Comparison of ENCODE assay signal across 10 mouse cellular contexts in genomic region chr13:58840731-58841359, GRCm38 (mm10). TPM values are rescaled to one million over a fixed set of nuclear protein-coding genes. Genes with fewer than 3 reads are reported as not detected.
DNase-seq lines count a peak whose midpoint lies in the region; ATAC-seq lines count a peak whose summit lies in the region.
"Had no signal": no experiment of that assay in that cellular context is flagged by ENCODE, and none has a peak within 500 bp of the region (broad histone marks: within the 10 kb centered on the region; RNA-seq: fewer than 3 reads in every experiment).

No protein-coding gene starts in this region.

- H3K36me3 ChIP-seq in forebrain, embryonic 11.5 days (ENCODE audit: control insufficient read depth, insufficient read depth, low read length), result no peaks in the 10 kb centered on the region
- no peaks in the 10 kb centered on the region for H3K36me3 ChIP-seq in limb, embryonic 15.5 days
- H3K36me3 ChIP-seq in stomach, embryonic 16.5 days (ENCODE audit: control insufficient read depth, insufficient read depth, low read length), result no peaks in the 10 kb centered on the region

- H3K4me1 ChIP-seq in forebrain, embryonic 11.5 days (replicated peaks; ENCODE audit: control insufficient read depth, insufficient read depth, low read length), result 0 out of 2 replicates have a peak, but pooled peaks cover 2% of the 10 kb centered on the region
- H3K4me1 ChIP-seq in limb, embryonic 15.5 days, result peaks cover 6% of the 10 kb centered on the region; the same call in 1 of the 2 replicates
- H3K4me1 ChIP-seq in stomach, embryonic 16.5 days (ENCODE audit: control insufficient read depth, insufficient read depth, low read length), result no peaks in the 10 kb centered on the region

- no peak for ATAC-seq in forebrain, embryonic 11.5 days (replicated peaks; ENCODE audit: low FRiP score)
- 0 out of 2 replicates have a peak, but pooled peaks have one; percentile 35 for ATAC-seq in limb, embryonic 15.5 days (ENCODE audit: insufficient number of reproducible peaks, low FRiP score, low TSS enrichment, low read depth)
- peak; percentile 66; the same call in 1 of the 2 replicates for ATAC-seq in stomach, embryonic 16.5 days (ENCODE audit: insufficient read depth, low FRiP score)

- intact Hi-C loops in heart, postnatal 36 days (cut with DNase I), result no loop called here

- no peak overlapping the region for H3K4me3 ChIP-seq in forebrain, embryonic 11.5 days (ENCODE audit: low read depth, low read length)
- no peak overlapping the region for H3K4me3 ChIP-seq in limb, embryonic 15.5 days
- no peak overlapping the region for H3K4me3 ChIP-seq in stomach, embryonic 16.5 days (replicated peaks; ENCODE audit: low read length)
- H3K4me3 ChIP-seq: erythroblast, embryonic 14.5 days had no signal

- no peaks in the 10 kb centered on the region for H3K27me3 ChIP-seq in forebrain, embryonic 11.5 days (ENCODE audit: control insufficient read depth, insufficient read depth, low read length)
- H3K27me3 ChIP-seq in limb, embryonic 15.5 days, result no peaks in the 10 kb centered on the region
- no peaks in the 10 kb centered on the region for H3K27me3 ChIP-seq in stomach, embryonic 16.5 days (ENCODE audit: control insufficient read depth, insufficient read depth, low read length)

- DNase-seq in layer of hippocampus, adult 8-10 months (ENCODE audit: low spot score in 2 of 2), result peak; percentile 15 to 54
- no peak for DNase-seq in layer of hippocampus, adult 9-10 months (ENCODE audit: low spot score)
- DNase-seq in forebrain, embryonic 11.5 days (ENCODE audit: low spot score), result peak; percentile 56
- DNase-seq in heart, postnatal 36 days, result peak; percentile 7 to 8
- DNase-seq in adrenal gland, postnatal 25 days, result no peak
- DNase-seq in spleen, postnatal 4 days (ENCODE audit: low spot score in 2 of 2), result no peak

- H3K9ac ChIP-seq in forebrain, embryonic 11.5 days (ENCODE audit: low read length), result no peak overlapping the region
- H3K9ac ChIP-seq in limb, embryonic 15.5 days, result no peak overlapping the region
- H3K9ac ChIP-seq in stomach, embryonic 16.5 days (ENCODE audit: low read length), result no peak overlapping the region
- H3K9ac ChIP-seq: liver, embryonic 14.5 days had no signal

- H3K4me2 ChIP-seq in forebrain, embryonic 11.5 days (ENCODE audit: low read depth, low read length, severe bottlenecking), result no peak overlapping the region
- no peak overlapping the region for H3K4me2 ChIP-seq in limb, embryonic 15.5 days
- no peak overlapping the region for H3K4me2 ChIP-seq in stomach, embryonic 16.5 days (ENCODE audit: low read depth, low read length)

- no peaks in the 10 kb centered on the region for H3K9me3 ChIP-seq in forebrain, embryonic 11.5 days (ENCODE audit: control insufficient read depth, low read length)
- H3K9me3 ChIP-seq in limb, embryonic 15.5 days, result no peaks in the 10 kb centered on the region
- no peaks in the 10 kb centered on the region for H3K9me3 ChIP-seq in stomach, embryonic 16.5 days (replicated peaks; ENCODE audit: control insufficient read depth, low read length)

- H3K27ac ChIP-seq in forebrain, embryonic 11.5 days (ENCODE audit: low read depth, low read length), result no peak overlapping the region
- no peak overlapping the region for H3K27ac ChIP-seq in limb, embryonic 15.5 days
- no peak overlapping the region for H3K27ac ChIP-seq in stomach, embryonic 16.5 days (ENCODE audit: low read length)
- H3K27ac ChIP-seq: liver, embryonic 14.5 days had no signal

- 33% methylated on average over 6 of the region's 7 CpGs for WGBS in forebrain, embryonic 11.5 days
- WGBS in limb, embryonic 15.5 days, result 19% methylated on average over 7 of the region's 7 CpGs
- WGBS in stomach, embryonic 16.5 days, result 27% methylated on average over 7 of the region's 7 CpGs

RNA-seq across cellular contexts. Expression of gene Ntrk2, which starts 34.5 kb away (rescaled TPM):
- 100 to 1,000 TPM; 326 to 378 (median 341) TPM for total RNA-seq in layer of hippocampus, adult 8-10 months (2022)
- 45.0 and 45.6 TPM in 2 replicates for polyA plus RNA-seq in forebrain, embryonic 11.5 days (2014; fragmentation: Nextera tagmentation; extraction: Ambion mirVana)
- 1 to 10 TPM in 1 of 2 experiments, under 1 TPM in 1; 0.95 to 1.6 TPM for total RNA-seq in heart, postnatal 36 days (2021)
- polyA plus RNA-seq in limb, embryonic 15.5 days (2015; fragmentation: Nextera tagmentation; extraction: Ambion mirVana), result 17.9 and 24.1 TPM in 2 replicates
- polyA plus RNA-seq in stomach, embryonic 16.5 days (2015; fragmentation: Nextera tagmentation; extraction: Ambion mirVana), result 6.3 and 8.0 TPM in 2 replicates
- 13.3 and 14.8 TPM in 2 replicates for total RNA-seq in adrenal gland, postnatal 25 days (2021)
- polyA plus RNA-seq: erythroblast, embryonic 14.5 days had no signal

Comparison
In these comparisons a context has a peak if more than half of its experiments do, and no peak if none do; other contexts are left out.
1. DNase-seq: peak in layer of hippocampus, adult 8-10 months (2 of 2), forebrain, embryonic 11.5 days (single experiment) and heart, postnatal 36 days (2 of 2); none in layer of hippocampus, adult 9-10 months (single experiment), adrenal gland, postnatal 25 days (single experiment) and spleen, postnatal 4 days (0 of 2).
2. RNA of gene Ntrk2, which starts 34.5 kb away (total RNA-seq): 326 to 378 TPM in layer of hippocampus, adult 8-10 months; 13.3 to 14.8 TPM in adrenal gland, postnatal 25 days and 0.95 to 1.6 TPM in heart, postnatal 36 days; every median in the first group is over 10 times any median in the second.